Mouse (Mus musculus) left cerebral cortex, adult 2 months (tissue): ENCODE data around the gene 4921504E06Rik. TPM values are rescaled to one million over a fixed set of nuclear protein-coding genes. Genes with fewer than 3 reads are reported as not detected.

ENCODE experiments used
- DNase-seq, 2 experiments: peaks; one replicate each; pipeline ENCODE4 v3.0.0; 2021 to 2022; ENCODE audit warnings: low spot score in 2 of 2, mixed read lengths in 1 of 2; ENCODE audit errors: extremely low spot score in 1 of 2
- H3K27ac ChIP-seq: fragments of 200-600 bp; 2 replicates; pipeline ENCODE4 v1.8.1; 2022
- H3K4me3 ChIP-seq: fragments of 200-600 bp; 2 replicates; pipeline ENCODE4 v1.8.1; 2022
- CTCF ChIP-seq: fragments of 200-600 bp; IDR thresholded peaks from 2 replicates; pipeline ENCODE4 v1.8.1; 2022; ENCODE audit warnings: antibody characterized with exemption, mild to moderate bottlenecking, moderate library complexity
- intact Hi-C: fragments of 180-260 bp; cut with DNase I; formaldehyde crosslinking; loops from one replicate; pipeline ENCODE4 v1.15.1; 2025
- total RNA-seq, 2 experiments: library from RNA; stranded (reverse); gene quantifications; 2 replicates each; pipeline ENCODE4 v1.2.3; 2021

4921504E06Rik gene
- total RNA-seq, 2 experiments from 2014 or later: not detected

DNA sequence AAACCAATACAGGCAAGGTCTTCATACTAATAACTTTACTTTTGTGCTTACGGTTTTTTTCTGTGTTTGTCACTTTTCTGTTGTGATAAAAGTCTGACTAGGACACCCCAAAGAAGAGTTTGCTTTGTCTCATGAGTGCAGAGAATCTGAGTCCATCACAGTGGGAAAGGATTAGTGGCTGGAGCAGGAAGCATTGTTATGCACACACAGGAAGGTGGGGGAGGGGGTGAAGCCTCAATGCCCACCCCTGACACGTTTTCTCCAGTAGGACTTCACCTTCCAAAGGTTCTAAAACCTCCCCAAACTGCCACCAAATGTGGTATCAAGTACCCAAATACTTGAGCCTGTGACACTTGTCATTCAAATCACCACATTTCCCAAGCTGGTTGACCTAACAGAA, 91.8 kb downstream of the 4921504E06Rik start:
- TF ChIP-seq CTCF: no peak
- intact Hi-C loops: no loop called here
- Histone ChIP-seq H3K4me3 (no peak overlapping the region), H3K27ac (no peak overlapping the region)
- DNase-seq: no peak

DNA sequence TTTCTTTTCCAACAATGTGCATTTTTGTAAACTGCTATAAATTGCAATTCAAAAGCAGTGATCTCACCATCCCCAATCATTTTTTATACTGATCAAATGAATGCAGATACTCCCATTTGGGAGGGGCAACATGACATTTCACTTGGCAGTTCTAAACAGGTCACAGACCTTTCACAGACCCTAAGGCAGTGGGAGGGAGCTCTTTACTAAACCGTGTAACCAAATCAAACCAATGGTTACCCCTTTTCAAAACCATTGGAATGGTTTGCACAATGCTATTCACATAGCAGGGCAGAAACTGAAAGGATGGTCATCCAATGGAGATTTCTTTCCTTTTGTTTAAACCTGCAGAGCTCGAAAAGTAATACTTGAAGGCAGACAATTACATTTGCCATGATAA, 94.9 kb downstream of the 4921504E06Rik start:
- no peak for DNase-seq
- intact Hi-C loops: no loop called here
- no peak for TF ChIP-seq CTCF
- Histone ChIP-seq H3K4me3 (no peak overlapping the region), H3K27ac (no peak overlapping the region)

DNA sequence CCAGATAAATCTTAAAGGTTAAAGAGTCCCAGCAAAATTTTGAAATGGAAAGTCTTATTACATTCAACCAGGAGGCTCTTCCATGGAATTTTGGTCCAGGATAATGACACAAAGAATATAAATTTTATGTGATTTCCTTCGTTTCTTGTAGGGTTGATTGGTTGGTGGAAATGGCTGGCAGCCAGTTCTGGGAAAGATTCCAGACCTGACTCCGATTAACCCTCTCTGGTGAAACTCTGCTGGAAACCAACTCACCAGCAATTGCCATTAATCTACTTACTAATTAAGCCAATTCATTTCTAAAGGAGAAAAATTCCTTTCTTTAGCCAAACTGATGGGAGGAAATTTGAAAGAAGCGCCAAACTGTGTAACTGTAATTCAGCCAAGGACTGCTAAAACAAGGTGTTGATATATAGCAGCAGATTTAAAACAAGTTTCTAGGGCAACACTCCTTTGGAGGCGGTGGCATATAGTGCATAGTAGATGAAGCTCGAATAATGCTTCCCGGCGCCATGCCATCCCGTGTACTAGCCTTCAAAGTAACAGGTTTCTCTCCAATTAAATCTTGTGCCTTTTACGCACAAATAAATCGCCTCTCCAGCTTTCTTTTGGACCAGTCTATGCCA, 97.7 kb downstream of the 4921504E06Rik start:
- intact Hi-C loops: no loop called here
- Histone ChIP-seq H3K27ac (no peak overlapping the region), H3K4me3 (no peak overlapping the region)
- TF ChIP-seq CTCF: no peak
- DNase-seq: no peak

DNA sequence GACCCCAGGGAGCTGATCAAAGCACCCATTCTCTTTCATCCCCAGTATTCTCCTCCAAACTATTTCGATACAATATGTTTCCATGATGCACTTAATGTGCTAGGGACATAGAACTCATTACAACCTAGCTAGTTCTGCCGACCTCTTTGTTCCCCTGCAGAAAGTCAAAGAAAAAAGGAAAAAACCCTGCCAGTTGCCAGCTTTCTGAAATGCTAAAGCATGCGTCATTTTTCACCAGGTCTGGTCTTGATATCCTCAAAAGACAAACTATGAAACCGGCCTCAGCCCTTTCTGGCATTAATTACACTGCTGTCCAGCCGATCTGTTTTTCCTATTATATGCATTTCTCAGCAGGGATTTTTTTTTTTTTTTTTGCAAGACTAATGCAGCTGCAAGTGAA, 98.5 kb downstream of the 4921504E06Rik start:
- H3K4me3 ChIP-seq: no peak overlapping the region
- H3K27ac ChIP-seq: no peak overlapping the region
- no peak for TF ChIP-seq CTCF
- no peak for DNase-seq
- intact Hi-C loops: no loop called here

DNA sequence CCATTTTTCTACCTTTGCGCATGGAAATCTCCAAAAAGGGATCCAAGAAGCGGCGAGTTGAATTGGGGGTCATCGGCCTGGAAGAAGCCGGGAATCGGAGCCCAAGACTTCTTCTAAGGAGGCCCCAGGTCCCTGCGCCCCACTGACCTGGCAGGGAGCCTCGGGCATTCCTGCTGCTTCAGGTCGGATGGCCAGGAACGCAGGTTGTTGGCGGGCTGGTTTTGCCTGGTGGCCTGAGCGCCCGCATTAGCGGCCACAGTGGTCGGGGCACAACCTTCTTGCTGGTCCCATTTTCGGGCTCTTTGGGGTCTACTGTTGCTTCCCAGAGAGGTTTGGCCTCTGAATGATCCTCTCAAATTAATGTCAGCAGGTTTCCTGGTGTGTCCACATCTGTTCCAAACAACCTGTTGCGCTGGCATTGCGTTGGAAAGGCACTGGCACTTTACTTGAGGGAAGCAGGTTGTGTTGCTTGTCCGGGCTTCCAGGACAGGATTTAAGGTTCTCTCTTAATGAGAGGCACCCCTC, 101.1 kb downstream of the 4921504E06Rik start:
- no peak overlapping the region for H3K4me3 ChIP-seq
- intact Hi-C loops: no loop called here
- no peak for TF ChIP-seq CTCF
- no peak overlapping the region for H3K27ac ChIP-seq
- DNase-seq: no peak

DNA sequence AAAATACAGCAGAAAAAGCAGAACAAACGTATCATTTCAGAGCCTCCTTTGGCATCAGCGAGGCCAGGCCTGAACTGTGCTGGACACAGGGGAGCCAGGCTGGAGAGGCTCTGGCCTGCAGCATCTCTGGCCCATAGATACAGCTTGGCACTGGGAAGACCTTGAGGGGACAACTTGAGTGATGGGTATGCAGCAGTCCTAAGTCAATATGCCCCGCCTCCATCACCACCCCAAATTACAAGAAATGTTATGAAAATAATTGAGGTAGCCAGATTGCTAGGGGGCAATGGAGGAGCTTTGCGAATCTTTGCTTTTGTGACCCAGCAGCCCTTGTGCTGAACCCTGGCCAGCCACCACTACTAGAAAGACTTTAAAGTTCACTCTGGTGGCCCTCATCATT, 104.4 kb downstream of the 4921504E06Rik start:
- Histone ChIP-seq H3K4me3 (no peak overlapping the region), H3K27ac (no peak overlapping the region)
- intact Hi-C loops: loop anchor here (10.0 kb wide), 1 partner anchor 755 kb away; the partner anchor contains the start of gene Spag6
- TF ChIP-seq CTCF: no peak
- DNase-seq: no peak

DNA sequence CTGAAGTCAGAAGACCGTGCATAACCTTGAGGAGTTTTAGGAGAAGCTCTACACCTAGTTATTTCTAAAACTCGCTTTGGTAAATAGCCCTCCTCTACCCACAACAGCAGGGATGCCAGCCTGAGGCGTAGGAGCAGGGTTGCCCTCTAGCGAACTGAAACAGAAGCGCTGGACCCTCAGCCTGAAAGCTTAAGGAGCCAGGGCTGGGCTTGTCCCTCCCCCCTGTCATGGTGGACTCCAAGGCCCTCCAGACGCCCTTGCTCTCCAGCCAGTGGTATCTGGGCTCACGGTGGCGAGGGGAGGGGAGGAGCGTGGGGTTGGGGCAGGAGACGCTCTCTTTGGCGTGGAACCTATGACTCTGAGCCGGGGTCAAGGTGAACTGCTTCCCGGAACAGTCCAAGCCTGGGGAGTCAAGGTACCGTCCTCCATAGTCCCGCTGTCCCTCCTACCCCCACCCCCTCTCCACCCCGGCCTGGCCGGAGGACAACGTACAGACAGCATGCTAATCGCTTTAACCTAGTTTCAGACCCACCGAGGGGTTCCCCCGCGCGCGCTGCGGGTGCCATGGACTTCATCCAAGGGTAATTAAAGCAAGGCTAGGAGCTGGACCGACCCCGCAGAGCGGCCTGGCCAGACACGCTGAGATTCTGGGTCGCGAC, 105.5 kb downstream of the 4921504E06Rik start:
- intact Hi-C loops: loop anchor here (10.0 kb wide), 1 partner anchor 753 kb away; the partner anchor contains the start of gene Spag6
- TF ChIP-seq CTCF: peak; percentile 47
- DNase-seq: no peak
- no peak overlapping the region for H3K27ac ChIP-seq
- H3K4me3 ChIP-seq: no peak overlapping the region

DNA sequence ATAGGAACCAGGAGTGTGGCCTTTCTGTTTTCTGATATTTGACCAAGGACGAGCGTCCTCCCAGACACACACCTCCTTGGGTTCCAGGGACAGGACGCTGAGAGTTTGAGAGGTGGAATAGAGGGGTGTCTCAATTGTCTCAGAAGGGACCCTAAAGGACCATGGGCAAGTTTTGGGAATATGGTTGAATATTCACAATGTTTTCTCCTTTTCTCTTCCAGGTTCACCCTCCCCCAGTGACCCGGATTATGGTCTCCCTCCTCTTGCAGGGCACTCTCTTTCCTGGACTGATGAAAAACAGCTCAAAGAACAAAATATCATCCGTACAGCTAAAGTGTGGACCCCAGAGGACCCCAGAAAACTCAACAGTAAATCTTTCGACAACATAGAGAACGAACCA, 107.0 kb downstream of the 4921504E06Rik start:
- TF ChIP-seq CTCF: no peak
- DNase-seq: no peak
- intact Hi-C loops: loop anchor here (10.0 kb wide), 1 partner anchor 752 kb away; the partner anchor contains the start of gene Spag6
- H3K4me3 ChIP-seq: no peak overlapping the region
- H3K27ac ChIP-seq: no peak overlapping the region

DNA sequence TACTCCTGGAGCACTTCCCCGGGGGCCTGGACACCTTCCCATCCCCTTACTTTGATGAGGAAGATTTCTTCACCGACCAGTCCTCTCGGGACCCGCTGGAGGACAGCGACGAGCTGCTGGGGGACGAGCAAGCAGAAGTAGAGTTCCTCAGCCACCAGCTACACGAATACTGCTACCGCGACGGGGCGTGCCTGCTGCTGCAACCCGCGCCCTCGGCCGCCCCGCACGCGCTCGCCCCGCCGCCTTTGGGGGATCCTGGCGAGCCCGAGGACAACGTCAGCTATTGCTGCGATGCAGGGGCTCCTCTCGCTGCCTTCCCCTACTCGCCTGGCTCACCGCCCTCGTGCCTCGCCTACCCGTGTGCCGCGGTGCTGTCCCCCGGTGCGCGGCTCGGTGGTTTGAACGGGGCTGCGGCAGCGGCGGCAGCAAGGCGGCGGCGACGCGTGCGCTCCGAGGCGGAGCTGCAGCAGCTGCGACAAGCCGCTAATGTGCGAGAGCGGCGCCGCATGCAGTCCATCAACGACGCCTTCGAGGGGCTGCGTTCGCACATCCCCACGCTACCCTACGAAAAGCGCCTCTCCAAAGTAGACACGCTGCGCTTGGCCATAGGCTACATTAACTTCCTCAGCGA, 107.7 kb downstream of the 4921504E06Rik start:
- no peak for DNase-seq

DNA sequence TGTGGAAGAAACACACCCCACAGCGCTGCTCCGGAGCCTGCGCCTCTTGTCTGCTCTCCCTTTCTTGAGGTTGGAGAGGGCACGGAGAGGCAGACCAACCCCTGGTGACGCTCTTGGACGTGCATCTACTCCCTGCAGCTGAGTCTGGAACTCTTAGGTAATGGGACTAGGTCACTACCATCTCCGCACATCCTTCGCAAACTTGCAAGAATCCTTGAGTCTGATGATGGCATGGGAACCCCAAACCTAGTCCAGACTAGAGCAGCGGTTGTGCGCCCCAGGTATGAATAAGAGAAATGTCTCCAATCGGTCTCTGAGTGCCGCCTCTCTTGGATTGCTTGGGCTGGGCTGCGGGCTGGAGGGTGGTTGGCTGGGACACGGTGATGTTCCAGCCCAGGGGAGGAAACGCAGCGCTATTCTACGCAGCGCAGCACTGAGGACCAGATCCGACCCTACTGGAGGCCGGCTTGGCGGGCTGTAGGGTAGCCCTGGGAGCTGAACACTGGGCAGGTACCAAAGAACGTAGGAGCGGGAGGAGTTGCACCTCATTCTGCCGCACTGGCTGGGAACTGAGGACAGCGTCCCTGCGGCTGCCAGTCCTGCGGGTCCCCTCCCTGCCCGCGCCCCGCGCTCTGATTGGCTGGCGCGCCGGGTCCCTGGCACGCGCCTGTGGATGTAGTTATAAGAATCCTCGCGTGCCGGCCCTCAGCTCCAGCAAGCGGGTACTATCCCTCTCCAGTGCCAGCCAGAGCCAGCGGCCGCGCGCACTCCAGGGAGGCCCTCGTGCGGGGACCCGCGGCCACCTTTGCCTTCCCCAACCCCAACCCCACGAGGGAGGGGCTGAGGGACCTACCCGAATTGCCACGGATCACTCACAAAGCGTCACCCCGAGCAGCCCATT, 108.5 kb downstream of the 4921504E06Rik start, which contains the start of gene Ptf1a:
TSS of gene Ptf1a (plus strand) at position 733 of the 901 bp plus-strand sequence.
- DNase-seq: peak in 1 of 2 experiments; percentile 24
- intact Hi-C loops: loop anchor here (10.0 kb wide), 1 partner anchor 750 kb away; the partner anchor contains the start of gene Spag6
- TF ChIP-seq CTCF: no peak
- H3K27ac ChIP-seq: no peak within 1 kb of the TSS
- H3K4me3 ChIP-seq: no peak within 1 kb of the TSS

More for the DNA sequence above, 107.7 kb downstream of the 4921504E06Rik start:
- intact Hi-C loops: loop anchor here (10.0 kb wide), 1 partner anchor 751 kb away; the partner anchor contains the start of gene Spag6
- Histone ChIP-seq H3K4me3 (no peak overlapping the region), H3K27ac (no peak overlapping the region)
- no peak for TF ChIP-seq CTCF

DNA sequence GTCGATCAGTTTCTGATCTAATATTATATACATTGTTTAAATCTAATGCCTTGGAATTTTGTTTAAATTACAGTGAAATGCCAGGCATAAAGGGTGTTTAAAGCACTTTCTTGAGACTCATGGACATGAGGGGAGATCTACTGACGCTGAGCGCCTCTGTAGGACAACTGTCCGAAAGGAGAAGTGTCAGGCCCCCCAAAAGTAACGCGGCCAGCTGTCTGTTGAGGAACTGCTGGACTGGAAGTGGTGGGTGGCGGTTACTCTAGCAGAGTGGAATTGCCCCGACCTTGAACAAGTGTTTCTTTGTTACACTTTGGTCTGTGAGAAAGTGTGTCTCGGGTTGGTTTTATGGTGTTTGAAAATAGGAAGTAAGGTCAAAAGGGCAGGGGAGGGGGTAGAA, 109.4 kb downstream of the 4921504E06Rik start:
- TF ChIP-seq CTCF: no peak
- DNase-seq: no peak
- no peak overlapping the region for H3K27ac ChIP-seq
- intact Hi-C loops: loop anchor here (10.0 kb wide), 1 partner anchor 750 kb away; the partner anchor contains the start of gene Spag6
- H3K4me3 ChIP-seq: no peak overlapping the region
